24 mouse cellular contexts compared by ENCODE assay signal in genomic region chr7:36862481-36862880, GRCm38 (mm10).
A peak's percentile ranks its signal among the peaks of the same experiment; 100 is the strongest.
DNase-seq lines count a peak whose midpoint lies in the region; ATAC-seq lines count a peak whose summit lies in the region.
"Had no signal": no experiment of that assay in that cellular context is flagged by ENCODE, and none has a peak within 500 bp of the region (broad histone marks: within the 10 kb centered on the region; RNA-seq: fewer than 3 reads in every experiment).

No protein-coding gene starts in this region.

- ATAC-seq in megakaryocyte progenitor cell, adult 5-6 weeks (replicated peaks; ENCODE audit: poor library complexity) = no peak
- ATAC-seq: CD4-positive, CD25-positive, alpha-beta regulatory T cell, adult 4 months; forebrain, embryonic 13.5 days; hindbrain, postnatal 0 days had no signal

- intact Hi-C loops in left cerebral cortex, postnatal 14 days (cut with DNase I) = loop anchor here (10.0 kb wide), 1 partner anchor 472 kb away; no protein-coding TSS in a partner anchor
- intact Hi-C loops in left cerebral cortex, postnatal 25 days (cut with DNase I) = loop anchor here (2.0 to 10.0 kb wide), 4 partner anchors 128 to 798 kb away; no protein-coding TSS in a partner anchor

- no peaks in the 10 kb centered on the region for H3K27me3 ChIP-seq in heart, embryonic 10.5 days (ENCODE audit: insufficient read depth, poor library complexity, severe bottlenecking)
- H3K27me3 ChIP-seq: forebrain, embryonic 13.5 days; heart, embryonic 13.5 days had no signal

- no peaks in the 10 kb centered on the region for H3K4me1 ChIP-seq in heart, embryonic 10.5 days
- H3K4me1 ChIP-seq: forebrain, embryonic 10.5 days; forebrain, embryonic 13.5 days; heart, embryonic 13.5 days had no signal

- DNase-seq in heart, adult 11 months = peak; percentile 21
- no peak for DNase-seq in heart, embryonic 10.5 days (ENCODE audit: low spot score)
- DNase-seq in left cerebral cortex, postnatal 14 days (ENCODE audit: low spot score in 2 of 2) = peak; percentile 34 to 75
- no peak for DNase-seq in left cerebral cortex, adult 11 months (ENCODE audit: low spot score)
- DNase-seq in right cerebral cortex, postnatal 14 days = peak; percentile 32
- DNase-seq in right cerebral cortex, postnatal 36 days (ENCODE audit: low spot score in 2 of 2) = no peak
- peak; percentile 13 to 56 for DNase-seq in left cerebral cortex, postnatal 25 days (ENCODE audit: low spot score in 2 of 2)
- DNase-seq: adrenal gland, adult 8-10 months; adrenal gland, postnatal 25 days; cerebellum, adult 18-20 months; cerebellum, adult 9-10 months; cerebellum, postnatal 14 days; gastrocnemius, adult 2 months; gastrocnemius, postnatal 14 days; heart, adult 18-20 months; heart, postnatal 14 days; heart, postnatal 4 days had no signal

- no peaks in the 10 kb centered on the region for H3K36me3 ChIP-seq in heart, embryonic 10.5 days
- H3K36me3 ChIP-seq: forebrain, embryonic 10.5 days; heart, embryonic 13.5 days had no signal

- WGBS in heart, embryonic 10.5 days = 84% methylated on average over 7 of the region's 7 CpGs

- no peak overlapping the region for H3K4me3 ChIP-seq in heart, embryonic 10.5 days
- H3K4me3 ChIP-seq: forebrain, embryonic 10.5 days; forebrain, embryonic 13.5 days; gastrocnemius, adult 2 months; heart, embryonic 13.5 days had no signal

- no peak overlapping the region for H3K27ac ChIP-seq in heart, embryonic 10.5 days
- H3K27ac ChIP-seq: forebrain, embryonic 10.5 days; forebrain, embryonic 13.5 days; gastrocnemius, adult 2 months; heart, embryonic 13.5 days; hindbrain, embryonic 14.5 days; hindbrain, postnatal 0 days had no signal

- H3K9me3 ChIP-seq in heart, embryonic 10.5 days = no peaks in the 10 kb centered on the region
- H3K9me3 ChIP-seq: forebrain, embryonic 10.5 days; forebrain, embryonic 13.5 days; heart, embryonic 13.5 days had no signal

Comparison
In these comparisons a context has a peak if more than half of its experiments do, and no peak if none do; other contexts are left out.
1. DNase-seq: peak in heart, adult 11 months (single experiment), left cerebral cortex, postnatal 14 days (2 of 2), right cerebral cortex, postnatal 14 days (single experiment) and left cerebral cortex, postnatal 25 days (2 of 2); none in heart, embryonic 10.5 days (single experiment), left cerebral cortex, adult 11 months (single experiment) and right cerebral cortex, postnatal 36 days (0 of 2).